Mouse (Mus musculus) gastrocnemius, adult 18-20 months (tissue): ENCODE measurements at regions not wholly inside any gene's neighbourhood (a gene's known extent, or its start where the extent isn't known, plus 50 kb on each side); places are given as distances from the start of the nearest gene placed in this dataset.

ENCODE experiments used
- DNase-seq: peaks from one replicate; pipeline ENCODE4 v3.0.0; 2021; ENCODE audit warnings: low spot score

DNA sequence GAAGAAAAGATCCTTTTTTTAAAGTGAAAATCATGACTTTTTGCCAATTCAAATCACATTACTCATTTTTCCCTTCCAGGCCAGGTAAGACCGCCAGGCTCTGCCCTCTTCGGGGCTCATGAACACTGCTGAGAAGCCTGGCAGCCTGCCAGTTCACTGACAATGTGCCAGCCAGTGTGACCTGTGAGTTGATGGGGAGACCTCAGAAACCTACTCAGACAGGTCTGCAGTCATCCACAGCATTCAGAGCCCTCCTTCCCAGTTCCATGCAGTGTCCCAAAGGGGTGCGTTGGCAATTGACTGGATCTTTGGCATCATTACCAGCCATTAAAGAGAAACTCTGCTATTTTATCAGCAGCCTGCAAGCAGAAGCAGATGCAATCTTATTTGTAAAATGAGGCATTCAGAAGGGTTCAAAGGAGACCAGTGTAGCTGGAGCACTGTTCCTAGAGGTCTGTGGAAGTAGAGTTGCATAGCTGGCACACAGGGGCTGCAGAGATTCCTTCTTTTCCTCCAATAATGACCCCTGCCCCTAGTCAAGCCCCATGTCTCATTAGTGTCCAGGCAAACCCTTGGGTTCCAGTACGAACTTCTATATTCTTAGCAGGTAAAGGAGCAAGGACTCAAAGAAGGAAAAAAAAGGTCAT lies 384.4 kb downstream of the Rapgef2 start:
- peak; percentile 11 for DNase-seq

DNA sequence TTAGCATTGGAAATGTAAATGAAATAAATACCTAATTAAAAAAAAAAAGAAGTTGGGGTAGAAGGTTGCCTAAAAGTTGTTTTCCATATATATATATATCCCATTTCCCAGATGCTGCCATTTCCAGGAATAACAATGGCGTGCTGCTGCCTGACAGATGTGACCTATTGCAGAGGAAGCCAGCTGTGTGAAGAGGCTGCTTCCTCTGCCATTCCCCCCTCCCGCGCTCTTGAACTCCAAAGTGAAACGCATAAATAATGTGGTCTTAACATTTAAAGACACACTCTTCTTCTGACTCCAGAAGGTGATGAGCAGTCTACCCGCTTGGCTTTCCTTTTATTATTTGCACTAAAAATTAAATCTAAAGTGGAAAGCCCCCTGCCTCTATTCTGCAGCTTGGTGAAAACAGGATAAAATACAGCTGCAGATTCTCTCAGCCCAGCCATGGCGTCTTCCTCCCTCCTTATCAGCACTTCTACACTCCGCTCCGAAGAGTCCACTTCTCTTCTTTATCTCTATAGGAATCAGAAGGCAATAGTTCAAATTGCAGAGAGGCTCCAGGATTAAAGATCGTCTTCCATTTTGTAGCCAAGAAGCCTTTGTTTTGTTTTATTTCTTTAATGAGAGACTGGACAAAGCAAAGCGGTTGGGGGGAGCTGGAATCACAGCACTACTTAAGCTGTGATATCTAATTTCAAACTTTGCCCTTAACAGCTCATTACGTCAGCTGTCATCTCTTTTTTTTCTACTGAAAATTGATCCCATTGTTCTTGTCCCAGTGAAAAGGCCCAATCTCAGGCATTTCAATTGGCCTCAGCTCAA lies 385.1 kb downstream of the Rapgef2 start:
- no peak for DNase-seq

DNA sequence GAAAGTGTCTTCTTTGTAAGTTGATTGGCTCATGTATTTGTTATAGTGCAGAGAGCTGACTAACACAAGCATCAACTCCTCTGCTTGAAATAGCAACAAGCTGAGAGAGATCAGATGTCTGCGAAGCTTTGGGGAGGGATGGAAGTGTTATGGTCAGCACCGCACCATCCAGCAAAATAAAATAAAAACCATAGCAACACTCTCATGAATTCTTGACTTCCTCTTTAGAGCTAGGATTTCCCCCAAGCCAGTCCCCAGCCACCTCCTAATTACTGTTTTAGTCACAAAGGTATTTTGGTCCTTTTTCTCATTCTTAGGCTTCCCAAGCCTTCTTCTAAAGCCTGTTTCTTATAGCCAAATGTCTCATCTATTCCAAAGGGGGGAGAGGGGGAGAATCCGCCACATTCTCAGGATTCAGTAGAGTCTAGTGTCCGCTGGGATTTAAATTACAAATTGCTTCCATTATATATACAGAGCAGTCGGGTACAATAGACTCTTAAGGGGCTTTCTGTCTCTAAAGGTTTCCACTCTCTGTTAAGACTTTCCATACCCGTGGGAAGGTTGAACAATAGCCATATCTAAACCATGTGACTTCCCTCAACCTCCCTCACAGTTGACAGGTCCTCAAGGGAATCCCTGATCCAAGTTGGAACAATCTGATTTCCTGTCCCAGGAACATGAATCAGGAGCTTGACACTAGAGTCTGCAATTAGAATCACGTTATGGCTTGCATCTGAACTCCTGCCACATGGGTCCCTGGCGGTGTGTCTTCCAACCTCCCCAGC lies 386.7 kb downstream of the Rapgef2 start:
- no peak for DNase-seq

DNA sequence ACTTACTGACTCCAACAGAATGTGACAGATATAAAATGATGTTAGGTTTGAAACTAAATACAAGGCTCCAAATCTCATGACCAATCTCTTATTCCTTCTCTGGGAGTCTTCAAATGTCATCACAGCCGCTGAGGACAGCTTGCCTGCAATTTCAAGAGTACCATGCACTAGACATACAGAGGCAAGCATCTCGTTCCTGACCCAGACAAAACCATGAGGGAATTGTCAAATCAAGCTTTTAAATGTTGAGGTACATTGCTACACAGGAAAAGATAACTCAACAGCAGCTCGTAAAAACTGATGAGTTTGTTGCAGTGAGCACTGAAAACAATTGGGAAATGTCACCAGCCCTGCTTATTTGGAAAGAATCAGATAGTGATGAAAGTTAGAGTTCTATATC lies 397.0 kb downstream of the Rapgef2 start:
- DNase-seq = no peak

DNA sequence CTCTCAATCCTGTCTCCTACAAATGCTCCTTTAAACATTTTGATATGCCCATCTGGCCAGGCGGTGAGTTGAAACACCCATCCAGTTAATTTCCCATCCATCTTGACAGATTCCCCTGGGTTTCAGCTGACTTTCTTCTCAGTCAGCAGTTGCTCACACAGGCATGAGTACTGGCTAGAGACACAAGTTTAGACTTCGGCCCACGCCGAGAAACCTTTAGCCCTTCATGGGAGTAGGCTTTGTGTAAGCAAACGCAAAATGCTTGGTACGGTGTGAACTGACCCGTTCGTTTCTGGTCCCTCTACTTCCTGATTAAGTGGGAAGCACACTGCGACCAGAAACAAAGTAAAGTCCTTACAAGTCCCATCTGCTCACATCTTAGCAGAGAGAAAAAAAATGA lies 401.6 kb downstream of the Rapgef2 start:
- DNase-seq = no peak

DNA sequence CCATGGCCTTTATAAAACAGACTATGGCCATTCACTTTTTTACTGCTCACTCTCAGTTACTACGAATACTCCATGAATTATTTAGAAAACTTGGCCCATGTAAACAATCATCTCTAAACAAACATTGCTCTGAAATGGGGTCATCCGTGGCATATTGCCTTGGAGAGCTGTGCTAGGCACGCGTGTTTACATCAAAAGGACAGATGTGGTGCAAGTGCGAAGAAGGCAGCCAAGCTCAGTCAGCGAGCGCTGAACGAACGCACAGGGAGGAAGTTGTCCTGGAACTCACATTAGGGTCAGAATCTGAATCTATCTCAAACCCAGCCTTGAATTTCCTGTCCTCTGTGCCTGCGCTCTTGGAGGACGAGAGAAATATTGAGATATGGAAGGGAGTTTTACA lies 402.3 kb downstream of the Rapgef2 start:
- no peak for DNase-seq

DNA sequence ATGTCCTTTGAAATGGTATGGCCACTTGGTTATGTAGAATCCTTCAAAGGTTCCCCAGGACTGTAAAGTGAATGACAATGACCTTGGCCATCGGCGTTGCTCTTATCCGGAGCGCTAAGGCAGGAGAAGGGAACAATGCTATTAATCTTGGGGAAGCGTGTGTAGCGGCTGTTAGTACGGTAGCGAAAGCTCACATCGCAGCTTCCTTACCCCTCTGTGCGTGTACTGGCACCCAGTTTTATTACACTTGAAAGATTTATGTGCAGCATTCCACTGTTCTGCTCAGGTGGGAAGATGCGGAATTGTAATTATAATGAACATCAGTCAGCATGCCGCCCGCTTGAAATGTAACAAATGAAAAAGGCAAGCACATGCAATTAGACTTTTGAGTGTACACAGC lies 406.2 kb downstream of the Rapgef2 start:
- no peak for DNase-seq

DNA sequence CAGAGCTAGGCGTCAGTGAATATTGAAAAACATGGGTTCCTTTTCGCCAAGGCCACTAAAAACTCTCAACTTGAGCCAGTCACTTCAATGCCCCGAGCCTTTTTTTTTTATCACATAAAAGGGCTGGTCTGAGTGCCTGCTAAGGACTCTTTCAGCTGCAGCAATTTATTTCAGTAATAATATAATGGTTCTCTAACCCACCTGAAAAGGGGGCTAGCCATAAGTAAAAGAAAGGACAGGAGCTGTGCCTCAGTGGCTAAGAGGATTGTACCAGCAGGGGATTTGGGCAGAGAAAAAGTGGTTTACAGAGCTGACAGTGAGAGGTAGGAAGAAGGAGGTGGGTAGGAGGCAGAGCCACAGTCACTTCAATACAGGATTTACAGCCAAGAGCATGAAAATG lies 409.0 kb downstream of the Rapgef2 start:
- no peak for DNase-seq

DNA sequence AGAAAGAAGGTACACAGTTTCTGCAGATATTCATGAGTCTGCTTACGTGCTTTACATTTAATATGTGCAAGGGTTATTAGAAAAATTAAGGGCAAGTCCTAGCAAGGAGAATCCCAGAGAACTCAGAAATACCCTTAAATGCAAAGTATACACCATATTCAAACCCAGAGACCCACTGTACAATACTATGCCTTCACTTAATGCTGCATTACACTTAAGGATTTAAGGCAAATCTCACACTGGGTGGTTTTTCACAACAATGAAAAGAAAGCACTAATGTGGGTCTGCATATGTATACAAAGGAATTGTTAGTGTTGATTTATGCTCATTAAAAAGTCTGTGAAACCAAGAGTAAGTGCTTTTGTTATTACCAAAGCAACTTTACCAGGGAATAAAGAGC lies 419.4 kb downstream of the Rapgef2 start:
- DNase-seq = no peak

DNA sequence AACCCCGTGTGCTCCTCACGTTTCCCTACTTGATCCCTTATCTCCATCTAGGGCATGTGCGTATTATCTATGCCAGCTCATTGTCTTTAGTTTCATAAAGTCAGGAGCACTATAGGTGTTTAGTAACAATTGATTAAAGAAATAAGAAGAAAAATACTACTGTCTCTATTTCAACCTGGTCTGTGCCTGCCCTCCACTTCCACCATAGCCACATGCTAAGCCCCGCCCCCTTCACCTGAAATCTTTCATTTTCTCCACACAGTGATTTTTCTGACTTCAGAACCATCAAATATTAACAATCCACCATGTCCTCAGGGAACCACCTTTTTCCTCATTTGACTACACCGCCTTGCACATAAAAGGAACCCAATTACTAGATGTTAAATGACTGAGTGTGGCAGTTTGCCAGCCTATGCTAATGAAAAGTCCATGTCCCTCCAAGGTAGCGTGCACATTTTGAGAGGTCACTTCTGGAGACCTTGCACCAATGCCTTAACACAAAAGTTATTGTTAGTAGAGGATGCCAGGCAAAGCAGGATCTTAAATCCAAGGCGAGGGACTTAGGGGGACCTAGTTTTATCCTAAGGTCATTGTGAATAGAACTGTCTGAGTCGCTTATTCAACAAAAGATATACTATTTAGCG lies 420.1 kb downstream of the Rapgef2 start:
- DNase-seq = no peak

DNA sequence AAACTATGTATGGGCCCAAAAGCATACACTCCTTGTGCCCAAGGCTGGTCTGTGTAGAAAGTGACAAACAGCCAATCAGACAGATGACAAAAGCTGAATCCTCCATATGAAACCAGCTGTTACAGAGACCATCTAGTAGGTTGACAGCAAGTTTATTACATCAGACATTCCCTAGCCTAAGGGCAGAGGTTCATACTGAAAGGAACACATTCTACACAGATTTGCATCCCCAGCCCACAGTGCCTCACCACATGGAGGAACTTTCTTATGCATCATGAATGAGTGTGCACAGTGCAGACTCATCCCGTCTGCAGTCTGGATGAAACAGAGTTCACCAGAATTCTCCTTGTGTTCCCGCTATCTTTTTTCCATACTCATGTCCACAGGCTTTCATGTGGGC lies 423.3 kb downstream of the Rapgef2 start:
- DNase-seq = no peak

DNA sequence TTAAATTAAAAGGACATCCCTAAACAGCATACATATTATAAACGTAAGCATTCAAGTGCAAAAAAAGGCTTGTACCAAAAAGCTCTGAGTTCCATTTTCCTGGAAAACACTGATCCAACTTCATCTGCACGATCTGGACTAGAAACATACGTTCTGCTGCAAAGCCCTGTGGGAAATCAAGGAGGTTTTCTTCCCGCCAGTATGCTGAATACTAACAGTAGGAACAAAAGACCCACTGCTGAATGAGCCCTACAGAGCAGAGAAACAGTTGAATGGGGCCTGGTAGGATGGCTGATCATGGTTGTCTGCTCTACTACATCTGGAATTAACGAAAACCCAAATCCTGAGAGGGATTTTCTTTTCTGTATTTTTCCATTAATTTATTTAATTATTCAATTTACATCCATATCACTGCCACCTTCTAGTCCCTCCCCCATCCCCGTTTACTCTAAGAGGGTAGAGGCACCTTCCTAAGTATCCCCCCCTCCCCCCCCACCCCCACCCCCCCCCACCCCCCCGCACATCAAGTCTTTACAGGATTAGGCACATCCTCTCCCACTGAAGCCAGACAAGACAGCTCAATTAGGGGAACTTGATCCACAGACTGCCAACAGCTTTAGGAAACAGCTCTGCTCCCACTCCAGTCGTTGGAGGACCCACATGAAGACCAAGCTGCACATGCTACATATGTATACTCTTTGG lies 439.5 kb downstream of the Rapgef2 start:
- no peak for DNase-seq

DNA sequence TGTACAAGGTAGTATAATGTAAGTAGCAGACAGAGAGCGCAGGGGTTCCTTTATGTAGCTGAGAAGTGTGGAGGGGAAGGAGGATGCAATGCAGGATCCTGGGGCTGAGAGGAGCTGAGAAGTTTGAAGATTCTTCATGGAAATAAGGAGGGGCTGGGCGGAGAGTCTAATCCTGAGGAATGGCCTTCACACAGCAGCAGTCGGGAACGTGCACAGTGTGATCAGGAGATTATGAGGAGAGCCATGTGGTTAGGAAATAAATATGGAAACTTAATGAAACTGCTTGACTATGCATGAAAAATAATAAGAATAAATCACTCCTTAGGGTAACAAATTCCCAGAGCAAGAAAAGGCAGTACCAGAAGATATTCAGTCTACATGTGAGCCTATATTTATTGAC lies 445.1 kb downstream of the Rapgef2 start:
- DNase-seq = no peak

DNA sequence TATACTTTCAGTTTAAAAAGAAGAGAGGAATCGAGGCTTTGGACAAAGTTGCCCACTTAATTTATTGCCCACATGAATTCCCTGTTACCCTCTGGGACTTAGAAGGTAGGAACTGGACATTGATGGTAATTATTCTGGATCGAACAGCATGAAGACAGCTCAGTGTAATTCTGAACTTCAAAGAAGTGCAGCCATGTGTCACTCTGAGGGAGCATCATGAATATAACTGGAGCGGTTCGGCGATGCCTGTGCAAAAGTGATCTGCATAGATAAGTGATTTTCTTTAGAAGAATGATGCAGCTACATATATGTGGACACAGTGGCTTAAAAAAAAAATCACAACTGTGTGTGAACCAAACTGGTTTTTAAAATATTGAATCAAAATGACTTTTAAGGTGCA lies 449.5 kb downstream of the Rapgef2 start:
- DNase-seq = no peak

DNA sequence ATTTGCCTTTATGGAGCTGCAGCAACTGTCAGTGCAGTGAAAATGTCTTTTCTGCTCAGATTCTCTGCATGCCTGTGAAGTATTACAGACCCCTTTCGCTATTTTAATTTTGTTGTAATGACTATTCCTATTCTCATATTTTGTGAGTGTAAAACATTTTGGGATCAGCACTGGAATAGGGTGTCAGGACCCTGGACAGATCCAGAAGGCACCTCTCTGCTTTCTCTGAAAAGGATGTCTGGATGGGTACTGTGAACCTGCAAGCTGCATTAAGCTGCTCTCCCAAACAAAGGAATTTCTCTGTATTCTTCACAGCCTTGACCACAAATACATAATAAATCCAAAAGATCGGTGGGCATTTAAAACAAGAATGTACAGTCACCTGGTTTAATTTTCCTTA lies 460.8 kb downstream of the Rapgef2 start:
- DNase-seq = no peak

DNA sequence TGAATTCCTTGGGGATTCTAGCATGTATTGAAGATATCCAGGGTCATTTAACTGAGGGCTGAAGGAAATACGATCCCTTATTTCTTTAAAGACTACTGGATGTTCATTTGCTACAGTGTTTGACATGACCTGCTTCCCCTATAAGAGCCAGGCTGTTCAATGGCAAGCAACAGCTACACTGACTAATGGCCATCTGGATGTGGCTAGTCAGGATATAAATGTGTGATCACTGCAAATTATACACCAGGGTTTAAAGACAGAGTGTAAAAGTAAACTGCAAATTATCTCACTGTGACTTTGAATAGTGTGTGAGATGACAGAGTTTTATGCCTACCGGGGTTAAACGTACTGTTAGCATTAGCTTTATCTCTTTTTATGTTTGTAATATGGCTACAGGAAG lies 473.9 kb downstream of the Rapgef2 start:
- no peak for DNase-seq

DNA sequence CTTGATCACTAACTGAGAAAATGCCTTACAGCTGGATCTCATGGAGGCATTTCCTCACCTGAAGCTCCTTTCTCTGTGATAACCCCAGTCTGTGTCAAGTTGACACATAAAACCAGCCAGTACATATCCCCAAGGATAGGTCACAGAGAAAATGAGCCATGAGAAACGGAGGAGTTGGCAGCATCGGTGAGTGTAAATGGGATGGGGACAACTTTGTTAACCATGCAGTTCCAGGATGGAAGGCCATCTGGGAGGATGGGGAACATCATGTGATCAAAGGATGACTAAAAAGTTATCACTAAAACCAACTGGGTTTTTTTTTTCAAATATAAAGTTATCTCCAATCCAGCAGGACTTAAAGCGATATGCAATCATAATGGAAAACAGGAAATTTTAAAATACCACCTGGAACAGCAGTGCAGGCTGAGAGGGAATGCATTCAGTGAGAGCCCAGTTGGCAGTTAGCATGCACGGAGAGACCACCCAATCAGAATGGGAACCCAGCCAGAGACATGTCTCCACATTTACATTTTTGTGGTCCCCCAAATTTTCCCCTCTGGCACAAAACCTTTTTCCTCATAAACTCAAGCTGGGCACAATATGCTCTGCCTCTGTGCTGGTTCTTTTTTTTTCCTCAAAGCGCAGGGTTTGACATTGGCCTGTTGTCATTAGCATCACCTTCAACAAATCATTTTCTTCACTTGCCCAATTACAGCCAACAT lies 475.7 kb downstream of the Rapgef2 start:
- DNase-seq = no peak

DNA sequence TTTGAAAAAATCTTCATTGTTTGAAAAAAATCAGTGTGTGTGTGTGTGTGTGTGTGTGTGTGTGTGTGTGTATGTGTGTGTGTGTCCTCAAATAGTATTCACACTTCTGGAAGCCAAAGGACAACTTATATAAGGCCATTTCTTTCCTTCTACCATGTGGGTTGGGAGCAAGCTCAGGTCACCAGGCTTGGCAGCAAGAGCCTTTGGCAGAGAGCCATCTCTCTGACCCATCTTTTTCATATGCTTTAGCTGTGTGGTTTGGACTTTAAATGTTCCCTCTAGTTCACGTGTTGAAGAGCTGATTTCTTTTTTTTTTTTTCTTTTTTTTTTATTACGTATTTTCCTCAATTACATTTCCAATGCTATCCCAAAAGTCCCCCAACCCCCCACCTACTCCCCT lies 483.1 kb downstream of the Rapgef2 start:
- no peak for DNase-seq

DNA sequence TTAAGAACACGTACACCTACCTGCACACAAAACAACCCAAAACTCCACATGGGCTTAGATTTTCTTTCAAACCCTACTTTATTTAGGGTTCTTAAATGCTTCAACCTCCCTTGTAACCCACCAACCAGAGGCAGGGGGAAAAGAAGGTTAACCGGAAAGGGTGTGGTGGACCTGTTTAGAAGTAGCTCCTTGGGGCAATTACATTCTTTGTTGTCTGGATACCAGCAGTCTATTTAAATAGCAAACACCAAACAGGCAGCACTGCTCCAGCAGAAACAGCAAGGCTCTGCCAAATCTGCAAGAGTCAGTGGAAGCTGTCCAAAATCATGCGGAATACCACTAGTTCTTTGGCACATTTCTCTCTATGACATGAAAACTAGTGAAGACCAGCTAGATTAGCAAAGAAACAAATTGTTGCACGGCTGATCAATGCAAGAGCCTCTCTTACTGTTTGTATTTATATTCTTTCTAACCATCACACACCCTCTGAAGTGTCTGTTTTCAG lies 490.3 kb downstream of the Rapgef2 start:
- no peak for DNase-seq

DNA sequence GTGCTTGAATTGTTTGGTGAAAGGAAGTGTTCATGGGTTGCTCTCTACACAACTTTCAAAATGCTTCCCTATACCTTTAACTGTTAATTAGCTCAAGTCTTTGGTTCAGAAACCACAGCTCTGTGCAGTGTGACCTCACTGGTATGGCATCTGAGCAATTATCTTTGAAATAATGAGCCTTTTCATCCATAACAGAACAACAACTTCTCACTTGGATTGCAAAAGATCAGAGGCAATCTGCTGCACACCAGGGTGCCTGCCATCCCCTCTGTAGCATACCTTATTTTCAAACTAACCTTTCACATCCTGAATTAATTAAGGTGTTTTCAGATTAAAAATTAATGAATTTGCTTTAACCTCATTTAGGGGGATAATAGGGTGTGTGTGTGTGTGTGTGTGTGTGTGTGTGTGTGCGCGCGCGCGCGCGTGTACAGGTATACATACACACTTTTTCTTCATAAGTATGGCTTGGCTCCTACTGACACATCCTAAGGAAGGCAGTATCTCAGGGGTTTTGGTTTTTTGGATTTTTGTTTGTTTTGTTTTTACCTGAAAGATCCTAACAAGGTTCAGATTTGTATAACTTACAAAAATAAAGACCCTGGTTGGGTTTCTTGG lies 493.8 kb downstream of the Rapgef2 start:
- DNase-seq = no peak
